Mouse (Mus musculus): Measurements from ENCODE around the gene Tmem106a. TPM values are rescaled to one million over a fixed set of nuclear protein-coding genes. Genes with fewer than 3 reads are reported as not detected.

The Tmem106a gene
- total and polyA plus RNA-seq, 2 experiments from 2014 or later, result 2.7 to 4.2 TPM

DNA sequence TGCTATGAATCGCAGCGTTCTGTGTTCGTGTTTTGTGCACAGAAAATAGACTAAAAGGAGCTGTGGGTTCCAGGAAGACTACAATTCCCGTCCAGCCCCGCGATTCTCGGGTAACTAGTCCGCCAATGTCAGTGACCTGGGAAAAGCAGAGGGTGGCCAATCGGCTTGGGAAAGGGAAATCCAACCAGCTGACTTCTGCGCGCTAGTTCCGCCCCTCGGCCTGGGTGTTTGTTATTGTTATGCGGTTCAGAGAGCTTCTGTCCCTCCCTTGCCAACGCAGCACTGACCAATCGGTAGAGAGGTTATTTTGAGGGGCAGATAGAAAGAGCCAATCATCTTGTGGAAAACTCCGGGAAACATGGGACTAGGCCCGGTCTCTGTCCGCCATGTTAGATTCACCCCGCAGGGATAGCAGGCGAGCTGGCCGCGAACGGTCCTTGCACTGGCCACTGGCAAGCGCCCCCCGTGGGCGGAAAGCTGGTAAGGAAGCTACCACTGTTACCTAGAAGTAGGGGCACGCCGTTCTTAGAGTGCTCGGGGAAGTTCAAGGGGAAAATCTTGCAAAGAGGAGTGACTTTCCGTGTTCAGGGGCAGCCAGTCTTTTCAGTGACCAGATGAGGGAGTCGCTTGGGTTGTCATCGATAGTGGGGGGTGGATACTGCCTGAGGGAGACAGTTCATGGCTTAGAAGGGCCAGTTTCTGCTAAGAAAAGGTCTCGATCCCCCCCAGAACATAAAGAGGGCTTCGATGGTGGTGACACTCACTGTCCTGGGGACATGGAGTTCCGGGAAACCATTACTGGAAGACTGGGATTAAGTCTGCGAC lies 29.4 kb upstream of the Tmem106a start:
- ATAC-seq (ENCODE audit: insufficient read depth, low read depth), result peak; percentile 97
- Histone ChIP-seq H3K27ac (ENCODE audit: low read depth) (peak overlapping the region; percentile 97), H3K4me2 (ENCODE audit: low read depth, low read length) (peak overlapping the region; percentile 78), H3K9me3 (replicated peaks; ENCODE audit: control insufficient read depth, low read length) (no peaks in the 10 kb centered on the region), H3K4me3 (ENCODE audit: low read depth, low read length) (peak overlapping the region; percentile 90), H3K27me3 (ENCODE audit: control insufficient read depth, insufficient read depth, low read length) (no peaks in the 10 kb centered on the region), H3K9ac (replicated peaks; ENCODE audit: low read depth, low read length) (peak overlapping the region; percentile 86), H3K4me1 (ENCODE audit: control insufficient read depth, insufficient read depth) (peaks cover 22% of the 10 kb centered on the region), H3K36me3 (replicated peaks; ENCODE audit: control insufficient read depth, insufficient read depth, low read length) (peaks cover 23% of the 10 kb centered on the region)
- WGBS, result under 1% methylated on average over 37 of the region's 37 CpGs
- peak; percentile 100 for DNase-seq (ENCODE audit: low spot score)
- TF ChIP-seq EP300 (IDR thresholded peaks at IDR 0.05; ENCODE audit: low read depth) (no peak), CTCF (IDR thresholded peaks at IDR 0.05; ENCODE audit: low read depth) (peak; percentile 31)

DNA sequence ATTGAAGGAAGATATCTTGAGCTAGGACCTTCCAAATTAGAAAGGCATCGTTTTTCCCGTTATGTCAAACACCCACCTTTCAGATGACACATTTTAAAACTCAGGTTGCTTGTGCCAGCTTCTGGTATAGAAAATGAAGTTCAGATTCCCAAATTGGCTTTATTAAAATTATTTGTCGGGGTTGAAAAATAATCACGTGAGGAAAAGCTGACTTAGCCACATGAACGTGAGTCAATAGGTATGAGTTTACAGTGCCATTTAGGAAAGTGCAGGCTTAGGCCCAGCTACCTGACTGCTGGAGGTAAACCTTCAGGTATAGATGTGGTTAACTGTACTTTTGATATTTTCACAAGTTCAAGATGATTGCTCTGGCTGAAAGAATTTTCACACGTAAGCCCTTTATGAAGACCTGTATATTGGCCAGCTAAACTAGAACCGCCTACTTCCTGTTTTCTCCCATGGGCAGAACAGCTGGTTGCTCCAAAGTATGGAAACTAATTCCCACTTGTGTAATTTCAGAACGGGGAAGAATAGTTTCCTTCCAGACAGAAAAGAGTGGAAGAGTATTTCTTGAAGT lies 28.6 kb upstream of the Tmem106a start:
- H3K4me3 ChIP-seq (ENCODE audit: low read depth, low read length), result peak overlapping the region; percentile 90
- WGBS, result 13% methylated on average over 8 of the region's 8 CpGs
- ATAC-seq (ENCODE audit: insufficient read depth, low read depth), result no peak
- H3K9me3 ChIP-seq (replicated peaks; ENCODE audit: control insufficient read depth, low read length), result no peaks in the 10 kb centered on the region
- H3K27ac ChIP-seq (ENCODE audit: low read depth), result peak overlapping the region; percentile 97
- H3K4me2 ChIP-seq (ENCODE audit: low read depth, low read length), result peak overlapping the region; percentile 78
- H3K4me1 ChIP-seq (ENCODE audit: control insufficient read depth, insufficient read depth), result peaks cover 22% of the 10 kb centered on the region
- TF ChIP-seq CTCF (IDR thresholded peaks at IDR 0.05; ENCODE audit: low read depth), result no peak
- TF ChIP-seq EP300 (IDR thresholded peaks at IDR 0.05; ENCODE audit: low read depth), result no peak
- DNase-seq (ENCODE audit: low spot score), result peak; percentile 28
- H3K36me3 ChIP-seq (replicated peaks; ENCODE audit: control insufficient read depth, insufficient read depth, low read length), result peaks cover 26% of the 10 kb centered on the region
- no peaks in the 10 kb centered on the region for H3K27me3 ChIP-seq (ENCODE audit: control insufficient read depth, insufficient read depth, low read length)
- H3K9ac ChIP-seq (replicated peaks; ENCODE audit: low read depth, low read length), result peak overlapping the region; percentile 86

- H3K27ac ChIP-seq (ENCODE audit: low read depth), result no peak overlapping the region
- no peak overlapping the region for H3K4me3 ChIP-seq (ENCODE audit: low read depth, low read length)
- peaks cover 14% of the 10 kb centered on the region; the same call in 1 of the 2 replicates for H3K4me1 ChIP-seq (ENCODE audit: control insufficient read depth, insufficient read depth)
- WGBS, result 91% methylated on average over 7 of the region's 7 CpGs
- peaks cover 51% of the 10 kb centered on the region for H3K36me3 ChIP-seq (replicated peaks; ENCODE audit: control insufficient read depth, insufficient read depth, low read length)
- no peak for DNase-seq (ENCODE audit: low spot score)
- TF ChIP-seq CTCF (IDR thresholded peaks at IDR 0.05; ENCODE audit: low read depth) (no peak), EP300 (IDR thresholded peaks at IDR 0.05; ENCODE audit: low read depth) (no peak)
- H3K4me2 ChIP-seq (ENCODE audit: low read depth, low read length), result no peak overlapping the region
- H3K9me3 ChIP-seq (replicated peaks; ENCODE audit: control insufficient read depth, low read length), result no peaks in the 10 kb centered on the region
- H3K9ac ChIP-seq (replicated peaks; ENCODE audit: low read depth, low read length), result no peak overlapping the region
- ATAC-seq (ENCODE audit: insufficient read depth, low read depth), result no peak
- no peaks in the 10 kb centered on the region for H3K27me3 ChIP-seq (ENCODE audit: control insufficient read depth, insufficient read depth, low read length)
Observed at GRCm38 (mm10) chr11:101556541-101556940, 25.5 kb upstream of the Tmem106a start.

DNA sequence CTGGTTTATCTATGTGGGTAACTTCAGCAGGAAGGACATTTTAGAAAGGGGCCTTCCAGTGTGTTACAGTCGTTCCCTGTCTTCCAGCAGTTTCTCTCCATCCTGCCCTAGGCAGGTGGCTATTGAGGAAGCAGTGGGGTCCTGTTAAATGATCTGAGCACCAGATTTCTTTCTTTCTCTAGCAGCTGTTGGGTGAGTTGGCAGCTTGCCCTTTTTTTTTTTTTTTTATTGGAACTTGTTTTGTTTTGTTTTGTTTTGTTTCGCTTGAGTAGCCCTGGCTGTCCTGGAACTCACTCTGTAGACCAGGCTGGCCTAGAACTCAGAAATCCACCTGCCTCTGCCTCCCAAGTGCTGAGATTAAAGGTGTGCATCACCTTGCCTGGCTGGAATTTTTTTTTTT lies 25.1 kb upstream of the Tmem106a start:
- 73% methylated on average over 2 of the region's 2 CpGs for WGBS
- ATAC-seq (ENCODE audit: insufficient read depth, low read depth), result no peak
- H3K36me3 ChIP-seq (replicated peaks; ENCODE audit: control insufficient read depth, insufficient read depth, low read length), result peaks cover 55% of the 10 kb centered on the region

DNA sequence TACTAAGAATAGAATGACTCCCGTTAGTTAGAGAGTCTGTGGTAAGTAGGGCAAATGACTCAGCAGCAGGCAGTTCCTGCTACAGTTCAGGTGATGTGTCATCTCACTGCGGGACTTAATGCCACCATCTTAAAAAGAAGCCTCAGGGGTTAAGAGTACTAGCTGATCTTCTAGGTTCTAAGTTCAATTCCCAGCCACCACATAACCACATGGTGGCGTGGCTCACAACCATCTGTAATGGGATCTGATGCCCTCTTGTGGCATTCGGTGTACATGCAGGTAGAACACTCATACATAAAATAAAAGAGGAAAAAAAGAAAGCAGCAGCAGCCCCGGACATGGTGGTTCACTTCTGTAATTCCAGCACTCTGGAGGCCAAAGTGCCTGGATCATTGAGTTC lies 19.7 kb upstream of the Tmem106a start:
- H3K4me3 ChIP-seq (ENCODE audit: low read depth, low read length), result no peak overlapping the region
- H3K4me1 ChIP-seq (ENCODE audit: control insufficient read depth, insufficient read depth), result no peaks in the 10 kb centered on the region
- DNase-seq (ENCODE audit: low spot score) (peak; percentile 58), ATAC-seq (ENCODE audit: insufficient read depth, low read depth) (no peak)
- TF ChIP-seq EP300 (IDR thresholded peaks at IDR 0.05; ENCODE audit: low read depth), result no peak
- TF ChIP-seq CTCF (IDR thresholded peaks at IDR 0.05; ENCODE audit: low read depth), result peak; percentile 86
- H3K4me2 ChIP-seq (ENCODE audit: low read depth, low read length), result no peak overlapping the region
- H3K27ac ChIP-seq (ENCODE audit: low read depth), result no peak overlapping the region
- H3K9ac ChIP-seq (replicated peaks; ENCODE audit: low read depth, low read length), result no peak overlapping the region
- H3K27me3 ChIP-seq (ENCODE audit: control insufficient read depth, insufficient read depth, low read length), result no peaks in the 10 kb centered on the region
- H3K36me3 ChIP-seq (replicated peaks; ENCODE audit: control insufficient read depth, insufficient read depth, low read length), result peaks cover 89% of the 10 kb centered on the region
- 27% methylated on average over 5 of the region's 5 CpGs for WGBS
- H3K9me3 ChIP-seq (replicated peaks; ENCODE audit: control insufficient read depth, low read length), result no peaks in the 10 kb centered on the region

More for the DNA sequence above, 25.1 kb upstream of the Tmem106a start:
- Histone ChIP-seq H3K4me2 (ENCODE audit: low read depth, low read length) (no peak overlapping the region), H3K27ac (ENCODE audit: low read depth) (no peak overlapping the region), H3K4me1 (ENCODE audit: control insufficient read depth, insufficient read depth) (peaks cover 14% of the 10 kb centered on the region; the same call in 1 of the 2 replicates), H3K4me3 (ENCODE audit: low read depth, low read length) (no peak overlapping the region), H3K27me3 (ENCODE audit: control insufficient read depth, insufficient read depth, low read length) (no peaks in the 10 kb centered on the region), H3K9ac (replicated peaks; ENCODE audit: low read depth, low read length) (no peak overlapping the region), H3K9me3 (replicated peaks; ENCODE audit: control insufficient read depth, low read length) (no peaks in the 10 kb centered on the region)
- no peak for TF ChIP-seq EP300 (IDR thresholded peaks at IDR 0.05; ENCODE audit: low read depth)
- TF ChIP-seq CTCF (IDR thresholded peaks at IDR 0.05; ENCODE audit: low read depth), result no peak
- no peak for DNase-seq (ENCODE audit: low spot score)

All from heart, postnatal 0 days (tissue).